Mouse (Mus musculus): ENCODE measurements around the gene Fam19a2.

The Fam19a2 gene

DNA sequence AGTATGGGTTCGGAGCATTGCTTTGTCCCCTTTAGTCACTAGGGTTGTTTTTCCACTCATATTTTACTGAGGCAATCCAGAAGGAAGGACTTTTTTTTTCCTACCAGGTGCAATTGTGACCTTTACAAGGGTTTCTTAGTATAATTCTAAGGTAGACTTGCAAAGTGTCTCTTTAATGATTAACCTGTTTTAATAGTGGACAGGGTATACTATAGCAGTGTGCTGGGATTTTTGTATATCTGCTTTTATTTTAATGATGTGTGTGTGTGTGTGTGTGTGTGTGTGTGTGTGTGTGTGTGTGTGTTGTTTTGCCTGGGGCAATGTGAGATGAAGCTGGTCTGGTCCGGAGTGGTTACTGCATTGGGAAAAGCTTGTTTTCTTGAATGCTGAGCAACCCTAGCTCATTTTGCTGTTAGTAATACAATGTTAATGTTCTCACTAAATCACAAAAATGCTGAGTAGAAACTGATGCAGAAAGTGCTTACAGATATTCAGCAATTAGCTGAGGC lies 458.2 kb downstream of the Fam19a2 start:
- ATAC-seq (ENCODE audit: low TSS enrichment) = no peak

DNA sequence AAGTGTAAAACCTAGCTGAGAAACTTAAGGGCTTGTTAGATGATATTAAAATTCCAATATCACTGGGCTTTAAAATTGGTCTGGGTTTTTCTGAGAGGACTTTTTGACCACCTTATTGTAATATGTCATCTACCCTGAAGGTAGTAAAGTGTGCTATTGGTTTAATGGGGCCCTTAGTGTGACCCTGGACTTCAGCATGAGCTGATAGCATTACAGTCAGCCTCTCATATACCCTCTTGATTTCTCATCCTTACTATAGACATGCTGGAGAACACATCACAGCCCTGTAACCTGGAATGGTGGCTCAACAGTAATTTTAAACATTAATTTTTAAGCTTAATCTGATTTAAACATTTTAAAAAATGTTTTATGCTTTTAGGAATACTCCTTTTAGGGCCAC lies 459.8 kb downstream of the Fam19a2 start:
- ATAC-seq (ENCODE audit: low TSS enrichment) = no peak

DNA sequence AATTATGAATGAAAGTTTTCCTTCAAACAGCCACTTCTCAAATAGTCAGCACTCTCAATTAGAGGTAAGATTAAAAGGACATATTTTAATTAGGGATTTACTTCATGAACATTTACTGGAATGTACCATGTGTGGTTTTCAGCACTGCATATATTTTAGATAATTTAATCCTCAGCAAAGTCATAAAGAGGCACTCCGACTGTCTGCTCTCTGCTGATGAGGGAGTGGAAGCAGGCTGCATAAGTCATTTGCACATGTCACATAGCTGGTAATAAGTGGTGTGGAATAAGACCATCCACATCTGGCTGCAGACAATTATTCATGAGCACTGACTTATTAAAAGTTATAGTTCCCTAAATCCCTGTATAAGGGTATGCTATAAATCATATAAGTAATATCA lies 484.5 kb downstream of the Fam19a2 start:
- ATAC-seq (ENCODE audit: low TSS enrichment) = no peak

DNA sequence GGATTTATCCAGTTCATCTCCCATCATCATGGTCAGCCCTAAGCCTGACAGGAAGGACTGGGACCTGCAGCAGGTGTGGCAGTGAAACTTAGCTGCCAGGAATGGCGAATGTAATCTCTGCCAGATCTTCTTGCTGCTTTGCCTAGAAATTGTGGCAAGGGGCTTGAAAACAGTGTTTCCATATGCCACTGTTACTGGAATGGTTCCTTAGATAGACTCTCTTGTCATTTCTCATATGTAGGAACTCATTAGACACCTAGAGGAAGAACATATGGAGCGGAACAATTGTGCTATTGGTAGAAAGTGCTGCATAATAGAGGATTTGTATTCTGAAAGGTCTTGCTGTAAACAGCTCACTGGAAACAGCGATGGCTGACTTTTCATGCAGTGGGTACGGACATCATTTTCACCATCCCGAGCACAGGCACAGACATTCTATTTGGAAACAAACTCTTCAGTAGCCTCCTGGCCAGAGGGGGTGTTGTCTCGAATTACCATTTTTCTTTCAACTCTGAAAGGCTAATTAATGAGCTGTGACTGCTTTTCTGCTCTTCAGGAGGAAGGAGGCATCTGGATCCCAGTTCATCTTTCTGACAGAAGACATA lies 488.0 kb downstream of the Fam19a2 start:
- ATAC-seq (ENCODE audit: low TSS enrichment) = no peak

DNA sequence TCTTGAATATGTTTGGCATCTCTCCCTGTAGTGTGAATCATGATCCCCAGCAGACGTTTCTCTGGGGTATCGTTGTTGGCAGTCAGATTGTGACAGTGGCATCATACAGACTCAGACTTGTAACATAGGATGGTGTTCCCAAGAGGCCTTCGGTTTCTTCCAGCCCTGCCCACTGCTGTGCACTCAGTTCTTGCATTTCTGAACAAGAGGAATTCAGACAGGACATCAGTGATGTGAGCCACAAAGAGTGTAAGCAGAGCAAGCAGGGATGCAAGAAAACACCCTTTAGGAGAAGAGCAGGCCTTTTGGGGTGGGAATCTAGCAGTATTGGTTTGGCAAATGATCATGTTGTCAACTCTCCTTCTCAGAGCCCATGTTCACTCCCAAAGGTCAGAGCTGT lies 489.0 kb downstream of the Fam19a2 start:
- ATAC-seq (ENCODE audit: low TSS enrichment) = no peak

DNA sequence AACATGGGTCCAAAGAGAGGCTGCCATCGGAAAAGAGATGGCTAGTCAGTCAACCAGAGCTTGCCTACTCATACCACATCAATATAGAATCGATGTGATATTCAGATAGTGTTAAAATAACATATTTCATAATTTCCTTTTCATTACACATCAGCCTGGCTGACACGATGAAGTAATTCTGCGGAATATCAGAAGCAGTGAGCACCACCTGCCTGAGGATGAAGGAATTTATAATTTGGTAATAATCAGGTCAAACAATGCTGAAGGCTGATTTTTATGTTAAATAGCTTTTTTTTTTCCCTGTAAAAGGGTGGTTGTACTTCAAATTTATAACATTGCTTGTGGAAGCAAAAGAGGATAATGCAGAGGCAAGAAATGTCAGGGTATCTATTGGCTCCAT lies 490.2 kb downstream of the Fam19a2 start:
- no peak for ATAC-seq (ENCODE audit: low TSS enrichment)

DNA sequence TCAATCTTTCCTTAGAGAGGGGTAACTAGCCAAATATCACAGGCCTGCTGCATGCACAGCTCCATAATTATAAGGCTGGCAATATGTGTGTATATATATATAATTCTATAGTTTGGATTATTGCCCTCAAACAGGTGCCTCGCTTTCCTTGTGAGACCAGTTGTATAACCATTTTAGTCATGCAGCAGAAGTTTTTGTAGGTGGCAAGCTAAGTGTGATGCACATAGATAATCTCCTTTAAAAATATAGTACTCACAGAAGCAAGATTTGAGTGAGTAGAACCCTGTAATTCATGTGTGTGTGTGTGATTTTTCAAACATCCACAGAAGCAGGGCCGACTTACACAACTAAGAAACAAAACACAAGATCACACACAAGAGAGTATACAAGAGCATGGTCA lies 525.6 kb downstream of the Fam19a2 start:
- peak; percentile 92 for ATAC-seq (ENCODE audit: low TSS enrichment)
